Mouse (Mus musculus) heart, embryonic 12.5 days (tissue): ENCODE measurements around the gene Ppt2. TPM values are rescaled to one million over a fixed set of nuclear protein-coding genes. Genes with fewer than 3 reads are reported as not detected.

Experiments
- ATAC-seq: fragments of 200-750 bp; cut with Nextera tagmentation; 2 replicates; pipeline ENCODE4 v1.8.0; 2017; ENCODE audit warnings: moderate TSS enrichment, moderate library complexity; ENCODE audit not compliant: insufficient number of reproducible peaks, low FRiP score
- H3K27ac ChIP-seq: fragments of 300-500 bp; sonication (generic); 2 replicates; pipeline ENCODE4 v1.5.1; 2016; ENCODE audit warnings: mild to moderate bottlenecking, moderate library complexity; ENCODE audit not compliant: poor library complexity, severe bottlenecking
- H3K27me3 ChIP-seq: fragments of 300-500 bp; sonication (generic); replicated peaks from 2 replicates; pipeline ENCODE4 v1.6.1; 2016; ENCODE audit warnings: mild to moderate bottlenecking, moderate library complexity
- H3K36me3 ChIP-seq: fragments of 300-500 bp; sonication (generic); 2 replicates; pipeline ENCODE4 v1.6.1; 2016; ENCODE audit warnings: mild to moderate bottlenecking, moderate library complexity
- H3K4me1 ChIP-seq: fragments of 300-500 bp; sonication (generic); replicated peaks from 2 replicates; pipeline ENCODE4 v1.6.1; 2016; ENCODE audit warnings: mild to moderate bottlenecking
- H3K4me2 ChIP-seq: fragments of 300-500 bp; sonication (generic); 2 replicates; pipeline ENCODE4 v1.6.1; 2016; ENCODE audit warnings: mild to moderate bottlenecking, moderate library complexity
- H3K4me3 ChIP-seq: fragments of 300-500 bp; sonication (generic); 2 replicates; pipeline ENCODE4 v1.5.1; 2016; ENCODE audit warnings: mild to moderate bottlenecking
- H3K9ac ChIP-seq: fragments of 300-500 bp; sonication (generic); 2 replicates; pipeline ENCODE4 v1.6.1; 2016; ENCODE audit warnings: mild to moderate bottlenecking, moderate library complexity
- H3K9me3 ChIP-seq: fragments of 300-500 bp; sonication (generic); replicated peaks from 2 replicates; pipeline ENCODE4 v1.6.1; 2016; ENCODE audit warnings: mild to moderate bottlenecking, moderate library complexity
- WGBS: fragments of 180-500 bp; shearing (Covaris S2); methylation state at CpG from one replicate; pipeline ENCODE4 v1.1.7; 2016; 5-methylcytosine and 5-hydroxymethylcytosine counted together
- polyA plus RNA-seq: library from polyadenylated mRNA; unstranded; fragments of >200 nt; fragmentation: Nextera tagmentation; extraction: Ambion mirVana; gene quantifications from 2 replicates; pipeline ENCODE4 v1.2.1, GENCODE M21; 2016

The Ppt2 gene
- polyA plus RNA-seq, 1 experiment from 2014 or later: 28.9 TPM

GRCm38 (mm10) chr17:34586796-34587422 lies 41.4 kb downstream of the Ppt2 start:
- under 1% methylated on average over 38 of the region's 38 CpGs for WGBS

DNA sequence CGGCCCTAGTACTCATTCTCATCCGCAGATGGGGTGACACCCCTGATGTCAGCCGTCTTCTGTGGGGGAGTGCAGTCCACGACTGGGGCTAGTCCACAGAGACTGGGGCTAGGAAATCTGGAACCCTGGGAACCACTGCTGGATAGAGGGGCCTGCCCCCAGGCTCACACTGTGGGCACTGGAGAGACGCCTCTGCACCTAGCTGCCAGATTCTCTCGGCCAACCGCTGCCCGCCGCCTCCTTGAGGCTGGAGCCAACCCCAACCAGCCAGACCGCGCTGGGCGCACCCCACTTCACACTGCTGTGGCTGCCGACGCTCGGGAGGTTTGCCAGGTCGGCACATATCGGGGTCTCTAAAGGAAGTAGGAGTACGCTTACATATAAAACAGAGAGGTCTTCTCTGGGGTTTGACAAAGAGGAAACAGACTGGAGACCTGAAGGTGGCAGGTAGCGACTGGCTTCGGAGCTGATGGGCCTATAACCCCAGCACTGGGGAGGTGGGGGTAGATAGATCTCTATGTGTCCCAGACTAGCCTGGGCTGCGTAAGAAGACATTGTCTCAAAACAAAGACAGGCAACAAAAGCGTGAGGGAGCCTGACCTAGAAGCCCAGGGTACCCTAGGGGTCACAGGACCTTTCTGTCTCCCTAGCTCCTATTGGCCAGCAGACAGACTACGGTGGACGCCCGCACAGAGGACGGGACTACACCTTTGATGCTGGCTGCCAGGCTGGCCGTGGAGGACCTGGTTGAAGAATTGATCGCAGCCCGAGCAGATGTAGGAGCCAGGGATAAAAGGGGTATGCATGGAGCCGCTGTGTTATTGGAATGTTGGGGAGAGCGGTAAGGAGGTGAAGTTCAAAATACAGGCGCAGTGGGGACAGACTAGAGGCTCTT lies 42.2 kb downstream of the Ppt2 start:
- Histone ChIP-seq H3K27ac (peak overlapping the region; percentile 94), H3K4me2 (peak overlapping the region; percentile 97), H3K36me3 (no peaks in the 10 kb centered on the region), H3K4me1 (peaks cover 41% of the 10 kb centered on the region), H3K9ac (peak overlapping the region; percentile 93), H3K9me3 (no peaks in the 10 kb centered on the region), H3K4me3 (peak overlapping the region; percentile 78), H3K27me3 (no peaks in the 10 kb centered on the region)
- ATAC-seq: no peak
- 31% methylated on average over 32 of the region's 32 CpGs for WGBS

More at GRCm38 (mm10) chr17:34586796-34587422, 41.4 kb downstream of the Ppt2 start:
- Histone ChIP-seq H3K4me3 (peak overlapping the region; percentile 78), H3K4me2 (peak overlapping the region; percentile 97), H3K4me1 (peaks cover 46% of the 10 kb centered on the region), H3K9ac (peak overlapping the region; percentile 93), H3K9me3 (no peaks in the 10 kb centered on the region), H3K36me3 (no peaks in the 10 kb centered on the region), H3K27ac (peak overlapping the region; percentile 94), H3K27me3 (no peaks in the 10 kb centered on the region)
- ATAC-seq: peak; percentile 84

DNA sequence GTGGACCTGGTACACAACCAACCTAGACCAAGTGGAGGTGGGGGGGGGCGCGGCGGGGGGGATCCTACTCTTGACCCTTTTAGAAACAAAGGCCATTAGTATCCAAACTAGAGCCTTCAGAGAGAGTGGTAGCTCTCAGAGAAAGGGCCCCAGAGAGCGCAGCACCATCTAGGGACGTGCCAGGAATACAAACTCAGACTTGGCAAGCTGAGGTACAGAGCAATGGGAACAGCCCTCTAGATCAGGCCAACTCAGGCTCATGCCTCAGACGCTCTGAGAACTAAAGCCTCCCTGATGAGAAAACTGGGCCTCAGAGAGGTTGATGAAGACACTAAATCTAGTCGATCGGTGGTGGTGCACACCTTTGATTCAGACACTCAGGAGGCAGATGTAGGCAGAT lies 43.2 kb downstream of the Ppt2 start:
- H3K9me3 ChIP-seq: no peaks in the 10 kb centered on the region
- H3K9ac ChIP-seq: no peak overlapping the region
- no peak overlapping the region for H3K4me2 ChIP-seq
- H3K4me3 ChIP-seq: no peak overlapping the region
- no peak for ATAC-seq
- H3K27me3 ChIP-seq: no peaks in the 10 kb centered on the region
- H3K4me1 ChIP-seq: peaks cover 31% of the 10 kb centered on the region
- 84% methylated on average over 8 of the region's 8 CpGs for WGBS
- no peaks in the 10 kb centered on the region for H3K36me3 ChIP-seq
- H3K27ac ChIP-seq: no peak overlapping the region

DNA sequence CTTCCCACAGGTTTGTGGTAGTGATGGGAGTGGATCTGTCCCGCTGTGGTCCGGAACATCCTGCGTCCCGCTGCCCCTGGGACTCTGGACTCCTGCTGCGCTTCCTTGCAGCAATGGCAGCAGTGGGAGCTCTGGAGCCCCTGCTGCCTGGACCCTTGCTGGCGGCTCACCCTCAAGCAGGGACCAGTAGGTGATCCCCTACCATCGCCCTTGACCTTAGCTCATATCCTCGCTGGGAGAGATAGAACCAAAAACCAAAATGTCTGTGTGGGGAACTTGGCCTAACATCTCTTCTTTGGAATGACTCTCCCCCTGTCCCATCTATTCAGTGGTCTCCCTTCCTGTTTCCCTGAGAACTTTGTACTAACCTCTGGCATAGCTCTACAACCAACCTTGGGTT lies 44.5 kb downstream of the Ppt2 start:
- Histone ChIP-seq H3K4me3 (no peak overlapping the region), H3K9me3 (no peaks in the 10 kb centered on the region), H3K36me3 (0 out of 2 replicates have a peak, but pooled peaks cover 3% of the 10 kb centered on the region), H3K27me3 (no peaks in the 10 kb centered on the region), H3K9ac (no peak overlapping the region), H3K4me2 (no peak overlapping the region), H3K4me1 (peaks cover 18% of the 10 kb centered on the region), H3K27ac (no peak overlapping the region)
- no peak for ATAC-seq
- WGBS: 71% methylated on average over 8 of the region's 8 CpGs

- no peak for ATAC-seq
- no peak overlapping the region for H3K4me3 ChIP-seq
- no peaks in the 10 kb centered on the region for H3K27me3 ChIP-seq
- no peak overlapping the region for H3K27ac ChIP-seq
- WGBS: 50% methylated on average over 7 of the region's 7 CpGs
- 0 out of 2 replicates have a peak, but pooled peaks cover 3% of the 10 kb centered on the region for H3K36me3 ChIP-seq
- no peak overlapping the region for H3K9ac ChIP-seq
- H3K4me1 ChIP-seq: peaks cover 15% of the 10 kb centered on the region
- no peaks in the 10 kb centered on the region for H3K9me3 ChIP-seq
- H3K4me2 ChIP-seq: no peak overlapping the region
Observed at GRCm38 (mm10) chr17:34583397-34583796, 44.9 kb downstream of the Ppt2 start.

GRCm38 (mm10) chr17:34582528-34582927 lies 45.8 kb downstream of the Ppt2 start:
- no peak for ATAC-seq
- Histone ChIP-seq H3K27ac (no peak overlapping the region), H3K36me3 (peaks cover 8% of the 10 kb centered on the region; the same call in 1 of the 2 replicates), H3K9ac (no peak overlapping the region), H3K9me3 (no peaks in the 10 kb centered on the region), H3K4me3 (no peak overlapping the region), H3K4me1 (peaks cover 10% of the 10 kb centered on the region; the same call in 1 of the 2 replicates), H3K27me3 (no peaks in the 10 kb centered on the region), H3K4me2 (no peak overlapping the region)
- 88% methylated on average over 12 of the region's 12 CpGs for WGBS

DNA sequence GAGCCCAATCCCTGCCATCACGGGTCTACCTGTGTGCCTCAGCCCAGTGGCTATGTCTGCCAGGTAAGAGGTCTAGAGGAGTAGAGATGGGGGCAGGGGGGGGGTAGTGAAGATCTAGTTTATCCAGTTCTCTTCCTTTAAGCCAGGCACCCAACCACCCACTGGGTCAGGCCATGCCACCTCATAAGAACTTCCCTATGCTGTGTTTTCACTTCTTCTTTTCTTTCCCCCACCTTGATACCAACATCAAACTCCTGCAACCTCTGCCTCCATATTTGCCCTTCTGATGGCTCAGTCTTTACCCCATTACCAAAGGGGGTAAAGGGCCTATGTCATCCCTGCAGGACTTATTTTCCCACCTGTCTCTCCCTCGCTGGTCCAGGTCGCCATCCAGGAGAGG lies 50.2 kb downstream of the Ppt2 start:
- Histone ChIP-seq H3K36me3 (peaks cover 11% of the 10 kb centered on the region; the same call in 1 of the 2 replicates), H3K27me3 (no peaks in the 10 kb centered on the region), H3K9me3 (no peaks in the 10 kb centered on the region), H3K4me1 (no peaks in the 10 kb centered on the region), H3K9ac (no peak overlapping the region), H3K4me3 (no peak overlapping the region), H3K27ac (no peak overlapping the region), H3K4me2 (no peak overlapping the region)
- no peak for ATAC-seq
- WGBS: 75% methylated on average over 3 of the region's 3 CpGs

DNA sequence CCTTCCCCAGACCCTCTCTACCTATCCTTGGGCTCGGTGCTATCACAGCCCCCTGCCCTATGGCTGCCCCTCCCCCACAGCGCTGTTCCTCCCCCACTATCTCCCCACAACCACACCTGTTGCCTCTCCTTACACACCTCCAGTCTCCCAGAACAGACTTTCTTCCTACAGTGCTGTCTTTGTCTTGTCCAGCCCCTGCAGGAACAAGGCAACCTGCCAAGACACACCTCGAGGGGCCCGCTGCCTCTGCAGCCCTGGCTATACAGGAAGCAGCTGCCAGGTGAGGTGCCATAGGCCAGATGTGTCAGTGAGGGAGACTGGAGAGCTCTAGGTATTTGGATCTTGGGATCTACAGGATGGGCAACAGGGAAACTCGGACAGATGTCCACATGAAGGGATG lies 51.7 kb downstream of the Ppt2 start:
- H3K9ac ChIP-seq: no peak overlapping the region
- H3K36me3 ChIP-seq: peaks cover 16% of the 10 kb centered on the region
- no peaks in the 10 kb centered on the region for H3K27me3 ChIP-seq
- H3K4me1 ChIP-seq: no peaks in the 10 kb centered on the region
- H3K27ac ChIP-seq: no peak overlapping the region
- ATAC-seq: no peak
- no peak overlapping the region for H3K4me3 ChIP-seq
- H3K9me3 ChIP-seq: 0 out of 2 replicates have a peak, but pooled peaks cover 3% of the 10 kb centered on the region
- 62% methylated on average over 5 of the region's 5 CpGs for WGBS
- H3K4me2 ChIP-seq: no peak overlapping the region

- 16% methylated on average over 15 of the region's 15 CpGs for WGBS
- no peak overlapping the region for H3K4me3 ChIP-seq
- H3K4me1 ChIP-seq: no peaks in the 10 kb centered on the region
- H3K9me3 ChIP-seq: 0 out of 2 replicates have a peak, but pooled peaks cover 3% of the 10 kb centered on the region
- H3K9ac ChIP-seq: no peak overlapping the region
- peaks cover 12% of the 10 kb centered on the region for H3K36me3 ChIP-seq
- ATAC-seq: no peak
- no peak overlapping the region for H3K4me2 ChIP-seq
- H3K27me3 ChIP-seq: peaks cover 14% of the 10 kb centered on the region
- no peak overlapping the region for H3K27ac ChIP-seq
Observed at GRCm38 (mm10) chr17:34572361-34572760, 55.9 kb downstream of the Ppt2 start.

- no peak overlapping the region for H3K4me2 ChIP-seq
- no peak for ATAC-seq
- H3K27me3 ChIP-seq: peaks cover 19% of the 10 kb centered on the region
- peaks cover 11% of the 10 kb centered on the region for H3K36me3 ChIP-seq
- no peak overlapping the region for H3K27ac ChIP-seq
- no peak overlapping the region for H3K9ac ChIP-seq
- H3K4me3 ChIP-seq: no peak overlapping the region
- H3K4me1 ChIP-seq: no peaks in the 10 kb centered on the region
- 14% methylated on average over 5 of the region's 5 CpGs for WGBS
- H3K9me3 ChIP-seq: 0 out of 2 replicates have a peak, but pooled peaks cover 3% of the 10 kb centered on the region
Observed at GRCm38 (mm10) chr17:34571875-34572274, 56.4 kb downstream of the Ppt2 start.

DNA sequence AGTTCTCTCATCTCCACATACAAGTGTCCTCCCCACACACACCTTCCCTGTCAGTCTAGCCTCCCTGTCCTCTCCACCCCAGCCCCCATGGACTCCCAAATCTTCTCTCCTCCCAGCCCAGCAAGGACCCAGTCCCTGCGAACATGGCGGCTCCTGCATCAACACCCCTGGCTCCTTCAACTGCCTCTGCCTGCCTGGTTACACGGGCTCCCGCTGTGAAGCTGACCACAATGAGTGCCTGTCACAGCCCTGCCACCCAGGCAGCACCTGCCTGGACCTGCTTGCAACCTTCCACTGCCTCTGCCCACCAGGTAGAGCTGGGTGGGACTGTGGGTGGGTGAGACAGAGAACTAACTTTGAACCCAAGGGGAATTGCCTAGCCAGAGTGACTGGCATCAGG lies 58.4 kb downstream of the Ppt2 start:
- 0 out of 2 replicates have a peak, but pooled peaks cover under 1% of the 10 kb centered on the region for H3K4me1 ChIP-seq
- H3K36me3 ChIP-seq: peaks cover 11% of the 10 kb centered on the region
- no peak overlapping the region for H3K4me3 ChIP-seq
- H3K4me2 ChIP-seq: no peak overlapping the region
- 0 out of 2 replicates have a peak, but pooled peaks cover 3% of the 10 kb centered on the region for H3K9me3 ChIP-seq
- 60% methylated on average over 4 of the region's 4 CpGs for WGBS
- no peak overlapping the region for H3K9ac ChIP-seq
- H3K27ac ChIP-seq: no peak overlapping the region
- no peak for ATAC-seq
- peaks cover 19% of the 10 kb centered on the region for H3K27me3 ChIP-seq
